In the genomic region with DNA sequence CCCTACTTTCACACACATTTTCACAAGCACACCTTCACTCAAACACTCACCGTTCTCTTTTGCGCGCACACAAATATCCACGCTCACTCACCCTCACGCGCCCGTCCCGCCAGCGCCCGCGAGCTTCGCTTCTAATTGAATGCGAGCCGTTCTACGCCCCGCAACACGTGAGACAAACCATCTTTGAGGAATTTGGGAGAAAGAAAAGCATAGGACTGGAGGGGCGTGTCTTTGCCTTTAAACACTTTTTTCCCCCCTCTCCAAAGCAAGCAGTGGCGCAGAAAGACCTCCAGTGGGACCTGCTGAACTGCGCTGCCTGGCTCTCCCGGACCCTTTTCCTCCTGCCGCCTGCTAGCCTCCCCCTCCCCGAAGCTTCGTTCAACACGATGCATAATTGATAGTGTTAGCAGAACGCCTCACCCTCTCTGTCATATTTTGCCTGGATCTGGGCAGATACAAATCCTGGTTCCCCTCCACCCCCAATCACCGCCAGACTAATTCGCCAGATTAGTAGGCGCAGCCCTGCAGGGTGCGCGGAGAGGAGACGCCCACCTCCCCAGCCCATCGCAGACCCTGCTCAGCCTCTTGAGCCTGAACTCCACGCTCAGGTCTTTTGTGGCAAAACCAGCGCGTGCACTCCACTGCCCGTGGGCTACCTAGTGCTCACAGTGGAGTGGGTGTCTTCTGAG, we compare ENCODE assay signal across 7 mouse cellular contexts. TPM values are rescaled to one million over a fixed set of nuclear protein-coding genes. Genes with fewer than 3 reads are reported as not detected.
A peak's percentile ranks its signal among the peaks of the same experiment; 100 is the strongest.
DNase-seq lines count a peak whose midpoint lies in the region; ATAC-seq lines count a peak whose summit lies in the region.

No protein-coding gene starts in this region.

- peak overlapping the region; percentile 54 for H3K4me3 ChIP-seq in forebrain, embryonic 15.5 days
- H3K4me3 ChIP-seq in limb, embryonic 13.5 days, result peak overlapping the region; percentile 36

- peak overlapping the region; percentile 97 for H3K27ac ChIP-seq in forebrain, embryonic 15.5 days (replicated peaks)
- no peak overlapping the region for H3K27ac ChIP-seq in limb, embryonic 13.5 days

- under 1% methylated on average over 37 of the region's 37 CpGs for WGBS in forebrain, embryonic 15.5 days
- 1% methylated on average over 37 of the region's 37 CpGs for WGBS in limb, embryonic 13.5 days

- DNase-seq in right cerebral cortex, adult 18-20 months, result peak; percentile 50
- no peak for DNase-seq in right cerebral cortex, postnatal 36 days (ENCODE audit: low spot score in 2 of 2)
- peak; percentile 57 for DNase-seq in right cerebral cortex, postnatal 4 days
- no peak for DNase-seq in adipocyte (ENCODE audit: low spot score)
- no peak for DNase-seq in urinary bladder, postnatal 10 days (ENCODE audit: low spot score)

- H3K36me3 ChIP-seq in forebrain, embryonic 15.5 days, result no peaks in the 10 kb centered on the region
- no peaks in the 10 kb centered on the region for H3K36me3 ChIP-seq in limb, embryonic 13.5 days

- H3K4me2 ChIP-seq in forebrain, embryonic 15.5 days (replicated peaks), result peak overlapping the region; percentile 77
- H3K4me2 ChIP-seq in limb, embryonic 13.5 days (replicated peaks), result peak overlapping the region; percentile 64

- peak overlapping the region; percentile 70 for H3K9ac ChIP-seq in forebrain, embryonic 15.5 days (replicated peaks)
- peak overlapping the region; percentile 48 for H3K9ac ChIP-seq in limb, embryonic 13.5 days

- ATAC-seq in forebrain, embryonic 15.5 days (replicated peaks), result peak; percentile 15; the same call in 1 of the 2 replicates
- ATAC-seq in limb, embryonic 13.5 days (ENCODE audit: low FRiP score, low read depth), result no peak

- no peaks in the 10 kb centered on the region for H3K9me3 ChIP-seq in forebrain, embryonic 15.5 days
- no peaks in the 10 kb centered on the region for H3K9me3 ChIP-seq in limb, embryonic 13.5 days

- H3K4me1 ChIP-seq in forebrain, embryonic 15.5 days, result peaks cover 85% of the 10 kb centered on the region
- peaks cover 68% of the 10 kb centered on the region for H3K4me1 ChIP-seq in limb, embryonic 13.5 days

- H3K27me3 ChIP-seq in forebrain, embryonic 15.5 days, result peaks cover 40% of the 10 kb centered on the region; the same call in 1 of the 2 replicates
- H3K27me3 ChIP-seq in limb, embryonic 13.5 days, result peaks cover 83% of the 10 kb centered on the region

RNA-seq across cellular contexts. Expression of a gene that starts 2.1 kb away (rescaled TPM):
- 15.1 and 16.9 TPM in 2 replicates for polyA plus RNA-seq in forebrain, embryonic 15.5 days (2015; fragmentation: Nextera tagmentation; extraction: Ambion mirVana)
- polyA plus RNA-seq in limb, embryonic 13.5 days (2015; fragmentation: Nextera tagmentation; extraction: Ambion mirVana), result 207 and 210 TPM in 2 replicates

RNA-seq across cellular contexts. Expression of a gene that starts 2.1 kb away (rescaled TPM):
- polyA plus RNA-seq in forebrain, embryonic 15.5 days (2015; fragmentation: Nextera tagmentation; extraction: Ambion mirVana), result 83.3 and 83.4 TPM in 2 replicates
- 2.0 and 2.1 TPM in 2 replicates for polyA plus RNA-seq in limb, embryonic 13.5 days (2015; fragmentation: Nextera tagmentation; extraction: Ambion mirVana)

RNA-seq across cellular contexts. Expression of a gene that starts 47.6 kb away (rescaled TPM):
- 7.5 and 8.8 TPM in 2 replicates for polyA plus RNA-seq in forebrain, embryonic 15.5 days (2015; fragmentation: Nextera tagmentation; extraction: Ambion mirVana)
- 15.3 and 18.2 TPM in 2 replicates for polyA plus RNA-seq in limb, embryonic 13.5 days (2015; fragmentation: Nextera tagmentation; extraction: Ambion mirVana)

RNA-seq across cellular contexts. Expression of a gene that starts 51.0 kb away (rescaled TPM):
- polyA plus RNA-seq in forebrain, embryonic 15.5 days (2015; fragmentation: Nextera tagmentation; extraction: Ambion mirVana), result 107 and 109 TPM in 2 replicates
- polyA plus RNA-seq in limb, embryonic 13.5 days (2015; fragmentation: Nextera tagmentation; extraction: Ambion mirVana), result 44.2 and 45.6 TPM in 2 replicates

Comparison
In these comparisons a context has a peak if more than half of its experiments do, and no peak if none do; other contexts are left out.
1. DNase-seq: peak in right cerebral cortex, adult 18-20 months (single experiment) and right cerebral cortex, postnatal 4 days (single experiment); none in right cerebral cortex, postnatal 36 days (0 of 2), adipocyte (single experiment) and urinary bladder, postnatal 10 days (single experiment).
2. RNA of a gene that starts 2.1 kb away (polyA plus RNA-seq): 207 to 210 TPM in limb, embryonic 13.5 days; 15.1 to 16.9 TPM in forebrain, embryonic 15.5 days; every median in the first group is over 10 times any median in the second.
3. RNA of a gene that starts 2.1 kb away (polyA plus RNA-seq): 83.3 to 83.4 TPM in forebrain, embryonic 15.5 days; 2.0 to 2.1 TPM in limb, embryonic 13.5 days; every median in the first group is over 10 times any median in the second.